Mouse (Mus musculus) neural tube, embryonic 15.5 days (tissue): ENCODE measurements around the gene Adamts8. TPM values are rescaled to one million over a fixed set of nuclear protein-coding genes. Genes with fewer than 3 reads are reported as not detected.
A peak's percentile ranks its signal among the peaks of the same experiment; 100 is the strongest.

Experiments
- ATAC-seq: fragments of 200-750 bp; cut with Nextera tagmentation; 2 replicates; pipeline ENCODE4 v1.8.0; 2017; ENCODE audit warnings: mild to moderate bottlenecking, moderate TSS enrichment, moderate library complexity; ENCODE audit not compliant: low FRiP score
- H3K27ac ChIP-seq: fragments of 300-500 bp; sonication (generic); replicated peaks from 2 replicates; pipeline ENCODE4 v1.5.1; 2015; ENCODE audit warnings: mild to moderate bottlenecking, inconsistent platforms
- H3K27me3 ChIP-seq: fragments of 300-500 bp; sonication (generic); replicated peaks from 2 replicates; pipeline ENCODE4 v1.6.1; 2015; ENCODE audit warnings: inconsistent platforms
- H3K36me3 ChIP-seq: fragments of 300-500 bp; sonication (generic); 2 replicates; pipeline ENCODE4 v1.6.1; 2015; ENCODE audit warnings: inconsistent platforms
- H3K4me1 ChIP-seq: fragments of 300-500 bp; sonication (generic); 2 replicates; pipeline ENCODE4 v1.6.1; 2015; ENCODE audit warnings: inconsistent platforms
- H3K4me2 ChIP-seq: fragments of 300-500 bp; sonication (generic); 2 replicates; pipeline ENCODE4 v1.6.1; 2015; ENCODE audit warnings: inconsistent platforms, mild to moderate bottlenecking, moderate library complexity
- H3K4me3 ChIP-seq: fragments of 300-500 bp; sonication (generic); replicated peaks from 2 replicates; pipeline ENCODE4 v1.5.1; 2015; ENCODE audit warnings: mild to moderate bottlenecking, inconsistent platforms
- H3K9ac ChIP-seq: fragments of 300-500 bp; sonication (generic); replicated peaks from 2 replicates; pipeline ENCODE4 v1.6.1; 2015; ENCODE audit warnings: mild to moderate bottlenecking, inconsistent platforms
- H3K9me3 ChIP-seq: fragments of 300-500 bp; sonication (generic); replicated peaks from 2 replicates; pipeline ENCODE4 v1.6.1; 2016; ENCODE audit warnings: inconsistent platforms
- WGBS: fragments of 180-500 bp; shearing (Covaris S2); methylation state at CpG from one replicate; pipeline ENCODE4 v1.1.7; 2015; ENCODE audit warnings: mixed read lengths; 5-methylcytosine and 5-hydroxymethylcytosine counted together
- polyA plus RNA-seq: library from polyadenylated mRNA; unstranded; fragments of >200 nt; fragmentation: Nextera tagmentation; extraction: Ambion mirVana; gene quantifications from 2 replicates; pipeline ENCODE4 v1.2.1, GENCODE M21; 2015

Adamts8 gene
- polyA plus RNA-seq, 1 experiment from 2014 or later: 2.6 TPM

DNA sequence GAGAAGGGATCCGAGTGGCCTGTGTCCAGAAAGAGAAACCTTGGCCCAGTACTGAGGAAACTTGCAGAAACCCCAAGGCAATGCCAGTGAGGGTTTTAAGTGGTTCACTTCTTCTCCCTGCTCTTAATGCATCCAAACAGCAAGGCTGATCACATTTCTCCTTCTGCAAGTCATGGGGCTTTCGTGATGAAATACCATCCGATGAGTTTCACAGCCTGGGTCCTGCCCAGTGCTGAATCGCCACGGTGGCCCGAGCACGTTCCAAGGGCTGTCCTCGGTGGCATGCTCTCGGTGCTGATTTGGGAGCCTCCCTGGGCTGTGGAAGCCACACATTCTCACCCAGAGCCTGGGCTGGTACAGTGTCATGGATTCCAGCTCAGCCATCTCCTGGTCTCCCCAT, 12.9 kb downstream of the Adamts8 start:
- H3K9ac ChIP-seq: no peak overlapping the region
- WGBS: 92% methylated on average over 9 of the region's 9 CpGs
- no peak overlapping the region for H3K4me2 ChIP-seq
- H3K27me3 ChIP-seq: no peaks in the 10 kb centered on the region
- no peak for ATAC-seq
- H3K9me3 ChIP-seq: no peaks in the 10 kb centered on the region
- 0 out of 2 replicates have a peak, but pooled peaks cover 2% of the 10 kb centered on the region for H3K4me1 ChIP-seq
- no peak overlapping the region for H3K27ac ChIP-seq
- H3K4me3 ChIP-seq: no peak overlapping the region
- H3K36me3 ChIP-seq: no peaks in the 10 kb centered on the region

DNA sequence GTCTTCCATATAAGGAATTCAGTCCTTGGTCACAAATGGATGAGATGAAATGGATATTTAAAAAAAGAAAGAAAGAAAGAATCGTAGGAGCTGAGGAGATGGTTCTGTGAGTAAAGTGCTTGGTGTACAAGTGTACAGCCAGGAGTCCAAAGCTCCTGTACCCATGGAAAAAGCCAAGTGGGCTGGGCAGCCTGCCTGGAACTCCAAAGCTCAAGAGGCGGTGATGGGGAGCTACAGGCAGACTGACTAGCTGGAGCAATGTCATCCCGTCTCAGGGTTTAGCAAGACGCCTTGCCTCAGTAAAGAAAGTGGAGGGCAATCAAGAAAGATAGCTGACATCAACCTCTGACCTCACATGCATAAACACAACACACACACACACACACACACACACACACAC, 21.4 kb downstream of the Adamts8 start:
- no peaks in the 10 kb centered on the region for H3K4me1 ChIP-seq
- no peaks in the 10 kb centered on the region for H3K9me3 ChIP-seq
- 93% methylated on average over 4 of the region's 4 CpGs for WGBS
- H3K9ac ChIP-seq: no peak overlapping the region
- ATAC-seq: no peak
- no peak overlapping the region for H3K27ac ChIP-seq
- H3K4me2 ChIP-seq: no peak overlapping the region
- H3K4me3 ChIP-seq: no peak overlapping the region
- H3K36me3 ChIP-seq: no peaks in the 10 kb centered on the region
- no peaks in the 10 kb centered on the region for H3K27me3 ChIP-seq

DNA sequence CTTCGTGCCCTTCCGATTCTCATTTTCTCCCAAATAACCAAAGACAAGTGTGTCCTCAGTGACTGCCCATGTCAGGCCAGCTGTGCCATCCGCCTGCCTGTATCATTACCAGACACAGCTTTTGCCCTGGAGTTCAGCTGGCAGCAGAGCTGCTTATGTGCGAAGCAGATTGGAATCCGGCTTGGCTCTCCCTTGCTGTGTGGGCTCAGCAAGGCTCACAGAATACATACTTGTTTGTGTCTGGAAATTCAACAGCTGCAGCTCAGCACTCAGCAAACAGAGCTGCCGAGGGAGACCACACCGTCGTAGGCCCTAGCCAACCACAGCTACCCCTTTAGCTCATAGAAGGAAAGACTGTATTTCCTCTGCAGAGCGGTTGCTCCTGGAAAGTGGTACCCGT, 22.3 kb downstream of the Adamts8 start:
- ATAC-seq: no peak
- Histone ChIP-seq H3K36me3 (no peaks in the 10 kb centered on the region), H3K4me2 (no peak overlapping the region), H3K9me3 (no peaks in the 10 kb centered on the region), H3K27ac (peak overlapping the region; percentile 18; the same call in 1 of the 2 replicates), H3K4me1 (no peaks in the 10 kb centered on the region), H3K9ac (no peak overlapping the region), H3K27me3 (no peaks in the 10 kb centered on the region), H3K4me3 (no peak overlapping the region)
- WGBS: 66% methylated on average over 10 of the region's 10 CpGs

DNA sequence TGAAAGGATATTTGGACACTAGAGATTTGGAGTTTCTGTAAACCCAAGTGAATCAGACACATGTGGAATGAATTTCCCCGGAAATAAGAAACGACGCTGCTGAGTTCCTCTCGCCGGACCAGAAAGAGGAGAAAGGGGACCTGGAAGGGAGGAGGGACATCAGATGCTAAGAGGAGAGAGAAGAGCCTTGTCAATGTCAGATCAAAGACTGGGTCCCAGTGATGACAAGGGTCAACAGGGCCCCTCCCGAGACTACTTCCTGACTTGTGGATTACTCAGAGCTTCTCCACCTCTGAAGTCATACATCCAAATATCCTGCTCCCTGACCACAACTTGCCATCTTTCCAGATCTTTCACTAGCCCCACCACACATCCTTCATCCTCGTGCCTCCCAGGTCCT, 24.5 kb downstream of the Adamts8 start:
- 81% methylated on average over 7 of the region's 7 CpGs for WGBS
- H3K4me2 ChIP-seq: no peak overlapping the region
- no peaks in the 10 kb centered on the region for H3K9me3 ChIP-seq
- no peaks in the 10 kb centered on the region for H3K27me3 ChIP-seq
- no peaks in the 10 kb centered on the region for H3K4me1 ChIP-seq
- no peak for ATAC-seq
- no peak overlapping the region for H3K4me3 ChIP-seq
- no peaks in the 10 kb centered on the region for H3K36me3 ChIP-seq
- H3K27ac ChIP-seq: no peak overlapping the region
- H3K9ac ChIP-seq: no peak overlapping the region

DNA sequence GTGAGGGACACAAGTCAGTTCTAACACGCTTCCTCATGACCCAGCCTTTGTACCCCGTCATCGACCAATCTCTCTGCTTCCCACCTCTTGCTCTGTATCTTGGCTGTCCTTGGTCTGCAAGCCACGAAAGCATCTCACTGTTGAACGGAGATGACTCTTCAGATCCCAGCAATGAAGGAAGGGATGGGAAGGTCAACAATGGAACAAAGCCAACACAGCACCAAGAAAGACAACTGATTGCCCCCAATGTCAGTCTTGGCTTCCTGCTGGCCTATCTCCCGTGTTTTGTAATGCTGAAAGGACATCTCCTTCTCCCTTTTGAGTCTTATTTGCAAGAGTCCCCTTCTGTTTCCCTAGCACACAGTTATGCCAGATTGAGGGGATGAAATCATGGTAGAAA, 25.8 kb downstream of the Adamts8 start:
- no peak for ATAC-seq
- Histone ChIP-seq H3K36me3 (no peaks in the 10 kb centered on the region), H3K4me2 (no peak overlapping the region), H3K27ac (no peak overlapping the region), H3K9me3 (no peaks in the 10 kb centered on the region), H3K9ac (no peak overlapping the region), H3K4me3 (no peak overlapping the region), H3K4me1 (no peaks in the 10 kb centered on the region), H3K27me3 (no peaks in the 10 kb centered on the region)
- WGBS: 80% methylated on average over 6 of the region's 6 CpGs

DNA sequence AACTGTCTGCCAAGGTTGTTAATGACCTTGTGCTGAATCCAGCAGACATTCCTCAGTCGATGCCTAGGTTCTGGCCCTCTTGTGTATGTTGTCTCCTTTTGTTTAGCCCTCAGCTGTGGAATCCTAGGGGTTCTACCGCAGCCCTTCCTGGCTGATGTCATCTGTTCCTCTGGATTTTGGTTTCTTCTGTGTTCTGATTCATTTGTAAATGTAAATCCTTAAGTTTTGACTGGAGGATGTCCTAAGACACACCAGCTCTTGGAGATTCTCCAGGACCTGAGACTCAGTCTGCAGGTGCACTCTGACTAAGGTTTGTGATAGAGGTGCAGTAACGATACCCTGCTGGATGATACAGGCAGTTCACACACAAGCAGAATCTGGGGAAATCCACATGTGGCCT, 27.6 kb downstream of the Adamts8 start:
- Histone ChIP-seq H3K27ac (no peak overlapping the region), H3K36me3 (no peaks in the 10 kb centered on the region), H3K4me3 (no peak overlapping the region), H3K4me1 (no peaks in the 10 kb centered on the region), H3K27me3 (no peaks in the 10 kb centered on the region), H3K4me2 (no peak overlapping the region), H3K9me3 (no peaks in the 10 kb centered on the region), H3K9ac (no peak overlapping the region)
- ATAC-seq: no peak
- WGBS: 60% methylated on average over 3 of the region's 3 CpGs

DNA sequence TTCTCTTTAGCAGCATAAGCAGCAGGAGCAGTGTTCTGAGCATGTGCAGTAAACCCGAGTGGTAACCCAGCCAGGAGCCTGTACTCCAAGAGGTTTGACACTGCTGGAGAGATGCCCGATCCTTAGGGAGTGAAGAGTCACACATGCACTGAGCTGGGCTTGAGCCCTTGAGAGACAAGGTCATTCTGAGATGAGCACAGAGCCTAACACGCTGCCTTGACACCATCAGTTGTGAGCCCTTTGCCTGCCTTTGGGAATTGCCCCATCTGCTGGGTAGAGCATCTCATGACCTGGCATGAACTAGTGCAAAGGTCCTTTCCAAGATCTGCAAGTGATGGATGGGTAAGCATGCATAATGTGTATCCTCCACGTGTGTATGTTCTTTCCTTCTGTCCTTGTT, 29.6 kb downstream of the Adamts8 start:
- H3K36me3 ChIP-seq: no peaks in the 10 kb centered on the region
- H3K4me3 ChIP-seq: no peak overlapping the region
- no peak overlapping the region for H3K27ac ChIP-seq
- ATAC-seq: no peak
- no peaks in the 10 kb centered on the region for H3K27me3 ChIP-seq
- no peaks in the 10 kb centered on the region for H3K4me1 ChIP-seq
- 71% methylated on average over 4 of the region's 4 CpGs for WGBS
- H3K9ac ChIP-seq: no peak overlapping the region
- H3K9me3 ChIP-seq: no peaks in the 10 kb centered on the region
- H3K4me2 ChIP-seq: no peak overlapping the region

DNA sequence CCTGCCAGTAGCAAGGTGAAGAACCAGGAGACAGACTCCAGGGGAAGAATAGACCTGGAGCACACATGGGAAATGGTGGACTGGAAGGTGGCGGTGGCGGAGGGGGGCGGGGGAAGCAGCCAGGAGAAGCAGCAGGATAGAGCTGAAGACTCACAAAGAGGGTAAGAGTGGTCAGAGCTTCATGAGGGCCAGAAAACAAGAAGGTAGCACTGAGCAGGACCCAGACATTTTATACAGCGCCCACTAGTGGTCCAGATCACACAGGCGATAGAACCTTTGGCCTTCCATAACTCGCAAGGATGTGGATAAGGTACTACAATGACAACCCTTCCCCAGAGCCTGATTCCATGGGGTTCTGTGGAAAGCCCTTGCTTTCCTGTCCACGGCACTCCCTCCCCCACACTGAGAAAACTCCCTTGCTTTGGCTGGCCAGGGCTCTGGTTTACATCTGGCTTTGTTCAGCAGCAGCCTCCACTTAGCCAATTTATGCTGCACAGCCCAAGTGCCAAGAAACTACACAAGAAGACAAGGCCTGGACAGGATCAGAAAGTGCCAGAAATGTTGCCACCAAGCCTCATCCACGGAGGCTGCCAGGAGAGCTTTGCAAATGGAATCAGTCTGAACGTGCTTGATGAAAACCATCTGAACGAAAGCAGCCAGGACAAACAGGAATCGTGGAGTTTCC, 34.1 kb downstream of the Adamts8 start:
- no peak overlapping the region for H3K27ac ChIP-seq
- H3K9ac ChIP-seq: no peak overlapping the region
- H3K4me2 ChIP-seq: no peak overlapping the region
- H3K4me1 ChIP-seq: no peaks in the 10 kb centered on the region
- no peaks in the 10 kb centered on the region for H3K27me3 ChIP-seq
- ATAC-seq: no peak
- WGBS: 75% methylated on average over 11 of the region's 11 CpGs
- no peak overlapping the region for H3K4me3 ChIP-seq
- H3K36me3 ChIP-seq: no peaks in the 10 kb centered on the region
- no peaks in the 10 kb centered on the region for H3K9me3 ChIP-seq

DNA sequence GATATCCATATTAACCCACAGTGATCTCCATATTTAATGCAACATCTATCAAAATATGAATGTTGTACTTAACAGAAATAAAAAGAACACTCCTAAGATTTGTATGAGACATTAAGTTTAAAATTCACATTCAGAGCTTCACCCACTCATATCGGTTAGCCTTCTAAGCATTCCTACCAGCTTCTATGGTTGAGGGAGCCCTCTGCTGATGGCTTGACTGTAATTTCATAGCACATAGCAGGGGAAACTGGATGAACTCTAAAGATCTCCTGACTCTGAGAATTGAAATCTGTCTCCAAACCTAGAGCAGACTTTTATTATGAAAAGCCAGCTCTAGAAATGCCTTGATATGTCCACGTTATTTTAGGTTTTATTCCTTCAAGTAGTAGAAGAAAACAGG, 38.1 kb downstream of the Adamts8 start:
- ATAC-seq: no peak

DNA sequence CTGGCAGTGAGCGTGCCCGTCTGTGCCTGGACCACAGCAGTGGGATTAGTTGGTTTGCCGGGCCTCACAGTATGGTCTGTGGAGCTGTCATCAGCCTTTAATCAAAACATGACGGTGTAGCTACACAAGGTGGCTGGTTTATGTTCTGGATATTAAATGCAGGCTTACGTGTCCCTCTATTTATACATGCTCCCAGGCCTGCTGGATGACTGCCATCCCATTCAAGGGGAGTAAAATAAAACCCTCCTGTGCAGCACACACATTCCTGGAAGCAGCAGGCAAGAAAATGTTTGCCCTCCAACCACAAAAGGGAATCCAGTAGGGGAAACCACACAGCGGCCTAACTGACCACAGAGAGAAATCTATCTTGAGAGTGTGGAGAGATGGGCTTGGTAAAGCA, 43.4 kb downstream of the Adamts8 start:
- 77% methylated on average over 6 of the region's 6 CpGs for WGBS
- Histone ChIP-seq H3K27ac (no peak overlapping the region), H3K9ac (no peak overlapping the region), H3K27me3 (no peaks in the 10 kb centered on the region), H3K9me3 (no peaks in the 10 kb centered on the region), H3K36me3 (no peaks in the 10 kb centered on the region), H3K4me2 (no peak overlapping the region), H3K4me3 (no peak overlapping the region), H3K4me1 (no peaks in the 10 kb centered on the region)
- ATAC-seq: no peak

More for the DNA sequence above, 38.1 kb downstream of the Adamts8 start:
- WGBS: 86% methylated on average over 2 of the region's 2 CpGs
- H3K27me3 ChIP-seq: no peaks in the 10 kb centered on the region
- no peak overlapping the region for H3K4me2 ChIP-seq
- H3K9ac ChIP-seq: no peak overlapping the region
- no peaks in the 10 kb centered on the region for H3K36me3 ChIP-seq
- no peaks in the 10 kb centered on the region for H3K4me1 ChIP-seq
- H3K27ac ChIP-seq: no peak overlapping the region
- H3K4me3 ChIP-seq: no peak overlapping the region
- no peaks in the 10 kb centered on the region for H3K9me3 ChIP-seq

DNA sequence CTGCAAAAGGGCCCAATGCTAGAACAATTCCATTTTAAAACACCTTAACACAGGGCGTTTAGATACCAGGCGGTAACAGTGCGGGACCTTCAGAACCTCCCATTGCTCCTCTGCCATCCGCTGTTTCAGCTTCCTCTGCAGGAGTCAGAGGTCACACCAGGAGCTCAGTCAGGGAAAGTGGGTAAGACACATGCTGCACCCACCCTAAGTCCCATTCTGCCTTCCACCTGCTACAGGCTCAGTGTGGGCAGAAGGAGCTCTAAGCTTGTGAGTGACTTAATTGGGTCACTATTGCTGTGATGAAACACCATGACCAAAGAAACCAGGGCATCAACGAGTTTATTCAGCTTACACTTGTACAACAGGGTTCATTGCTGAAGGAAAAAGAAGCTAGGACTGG, 50.7 kb downstream of the Adamts8 start:
- 85% methylated on average over 5 of the region's 5 CpGs for WGBS
- no peak for ATAC-seq

DNA sequence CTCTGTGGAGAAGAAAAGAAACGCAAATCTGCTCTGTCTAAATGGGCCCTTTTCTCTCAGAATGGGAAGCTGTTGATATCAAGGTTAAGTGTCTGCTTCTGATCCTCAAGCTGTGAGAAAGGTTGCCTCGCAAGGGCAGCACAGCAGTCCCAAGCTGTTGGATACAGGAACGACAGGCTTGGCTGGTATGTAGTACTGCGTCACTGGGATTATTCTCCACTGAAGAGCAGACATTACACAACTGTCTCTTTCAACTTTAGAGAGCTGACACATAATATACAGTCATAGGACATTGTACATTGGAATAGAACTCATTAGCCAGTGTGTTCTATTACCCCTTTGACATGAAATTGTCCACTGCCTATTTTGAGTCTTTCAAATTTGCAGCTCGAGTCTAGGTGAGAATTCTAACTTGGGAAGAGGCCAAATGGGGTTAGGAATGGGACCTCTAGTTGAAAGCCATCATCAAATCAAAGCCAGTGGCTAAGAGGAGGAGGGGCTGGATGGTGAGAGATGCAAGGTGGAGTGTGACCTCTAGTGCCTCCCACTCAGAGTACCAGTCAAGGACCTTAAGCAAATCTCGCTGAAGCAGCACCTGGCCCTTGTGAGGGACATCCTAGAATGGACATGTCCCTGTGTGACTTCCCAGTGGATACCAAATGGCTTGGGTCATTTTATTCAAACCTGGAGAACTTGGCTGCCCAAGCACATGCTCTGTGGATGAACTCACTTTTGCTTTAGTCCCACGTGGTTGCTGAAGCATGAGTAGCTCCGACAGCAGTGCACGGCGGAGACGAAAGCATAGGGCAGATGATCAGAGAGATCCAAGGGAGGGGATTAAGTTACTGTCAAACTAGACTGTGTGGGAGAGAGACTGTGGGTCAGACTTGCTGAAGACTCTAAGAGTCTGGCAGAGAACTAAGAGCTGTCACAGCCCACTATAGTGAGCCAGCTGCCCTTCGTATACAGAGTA, 54.5 kb downstream of the Adamts8 start:
- no peak overlapping the region for H3K4me3 ChIP-seq
- no peaks in the 10 kb centered on the region for H3K9me3 ChIP-seq
- no peaks in the 10 kb centered on the region for H3K4me1 ChIP-seq
- H3K27ac ChIP-seq: no peak overlapping the region
- no peaks in the 10 kb centered on the region for H3K27me3 ChIP-seq
- H3K36me3 ChIP-seq: no peaks in the 10 kb centered on the region
- no peak for ATAC-seq
- H3K9ac ChIP-seq: no peak overlapping the region
- WGBS: 87% methylated on average over 12 of the region's 12 CpGs
- no peak overlapping the region for H3K4me2 ChIP-seq

More for the DNA sequence above, 50.7 kb downstream of the Adamts8 start:
- no peaks in the 10 kb centered on the region for H3K9me3 ChIP-seq
- H3K4me1 ChIP-seq: no peaks in the 10 kb centered on the region
- H3K4me2 ChIP-seq: no peak overlapping the region
- no peak overlapping the region for H3K4me3 ChIP-seq
- no peak overlapping the region for H3K9ac ChIP-seq
- no peaks in the 10 kb centered on the region for H3K36me3 ChIP-seq
- no peak overlapping the region for H3K27ac ChIP-seq
- H3K27me3 ChIP-seq: no peaks in the 10 kb centered on the region
